Mouse (Mus musculus) midbrain, postnatal 0 days (tissue): ENCODE data around the gene Tex33. TPM values are rescaled to one million over a fixed set of nuclear protein-coding genes. Genes with fewer than 3 reads are reported as not detected.

ENCODE experiments used
- ATAC-seq: fragments of 200-750 bp; cut with Nextera tagmentation; 2 replicates; pipeline ENCODE4 v1.8.0; 2017; ENCODE audit warnings: moderate number of reproducible peaks, mild to moderate bottlenecking, moderate TSS enrichment, moderate library complexity; ENCODE audit not compliant: low FRiP score
- DNase-seq: peaks from one replicate; pipeline ENCODE4 v3.0.0-alpha.2; 2015; ENCODE audit warnings: low spot score
- H3K27ac ChIP-seq: fragments of 300-500 bp; sonication (generic); 2 replicates; pipeline ENCODE4 v1.5.1; 2014; ENCODE audit warnings: low read depth, mild to moderate bottlenecking, low read length, mixed read lengths
- H3K27me3 ChIP-seq: fragments of 300-500 bp; sonication (generic); 2 replicates; pipeline ENCODE4 v1.6.1; 2014; ENCODE audit warnings: low read length, control low read depth, mixed read lengths; ENCODE audit not compliant: insufficient read depth
- H3K36me3 ChIP-seq: fragments of 300-500 bp; sonication (generic); 2 replicates; pipeline ENCODE4 v1.6.1; 2014; ENCODE audit warnings: low read length, control low read depth, mixed read lengths; ENCODE audit not compliant: insufficient read depth
- H3K4me1 ChIP-seq: fragments of 300-500 bp; sonication (generic); 2 replicates; pipeline ENCODE4 v1.6.1; 2014; ENCODE audit warnings: mild to moderate bottlenecking, control low read depth, antibody characterized with exemption, low read length, mixed read lengths; ENCODE audit not compliant: insufficient read depth
- H3K4me2 ChIP-seq: fragments of 300-500 bp; sonication (generic); 2 replicates; pipeline ENCODE4 v1.6.1; 2014; ENCODE audit warnings: low read depth, mild to moderate bottlenecking, low read length, mixed read lengths; ENCODE audit not compliant: poor library complexity, severe bottlenecking
- H3K4me3 ChIP-seq: fragments of 300-500 bp; sonication (generic); 2 replicates; pipeline ENCODE4 v1.5.1; 2014; ENCODE audit warnings: low read depth, mild to moderate bottlenecking, low read length, moderate library complexity
- H3K9ac ChIP-seq: fragments of 300-500 bp; sonication (generic); replicated peaks from 2 replicates; pipeline ENCODE4 v1.6.1; 2014; ENCODE audit warnings: mild to moderate bottlenecking, low read length, moderate library complexity, mixed read lengths; ENCODE audit not compliant: poor library complexity, severe bottlenecking
- H3K9me3 ChIP-seq: fragments of 300-500 bp; sonication (generic); 2 replicates; pipeline ENCODE4 v1.6.1; 2016; ENCODE audit warnings: low read length, control low read depth
- CTCF ChIP-seq: IDR thresholded peaks from 2 replicates; pipeline ENCODE4 v1.5.1; 2016; ENCODE audit warnings: antibody characterized with exemption, mild to moderate bottlenecking
- WGBS: fragments of 180-500 bp; shearing (Covaris S2); extraction: QIAGEN DNeasy Blood & Tissue Kit; methylation state at CpG from one replicate; pipeline ENCODE4 v1.1.7; 2014; 5-methylcytosine and 5-hydroxymethylcytosine counted together
- polyA plus RNA-seq: library from polyadenylated mRNA; unstranded; fragments of >200 nt; fragmentation: Nextera tagmentation; extraction: Ambion mirVana; gene quantifications from 2 replicates; pipeline ENCODE4 v1.2.1, GENCODE M21; 2015
- total RNA-seq: library from RNA; depleted of rRNA; stranded (reverse); fragments of >200 nt; gene quantifications from 2 replicates; pipeline ENCODE4 v1.2.3, GENCODE M21; 2014

Tex33 gene
- total and polyA plus RNA-seq, 2 experiments from 2014 or later: 0.16 TPM; not detected in 1

DNA sequence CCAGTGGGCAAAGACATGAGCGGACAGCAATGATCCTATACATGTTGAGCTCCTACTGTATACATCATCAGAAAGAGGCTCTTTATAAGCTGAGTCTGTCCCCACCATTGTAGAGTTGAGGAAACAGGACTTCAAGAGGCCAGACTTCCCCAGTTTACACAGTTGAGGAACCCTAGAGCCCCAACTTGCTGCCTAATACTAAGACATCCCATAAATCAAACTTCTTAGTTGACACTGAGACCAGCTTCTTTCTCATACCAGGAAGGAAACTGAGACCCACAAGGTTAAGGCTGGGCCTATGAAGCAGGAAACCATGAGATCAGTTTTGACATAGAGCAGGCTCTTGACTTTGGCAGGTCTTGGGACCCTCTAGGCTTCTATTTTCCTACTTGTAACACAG is 10.1 kb downstream of the Tex33 start:
- Histone ChIP-seq H3K4me2 (no peak overlapping the region), H3K27me3 (0 out of 2 replicates have a peak, but pooled peaks cover 4% of the 10 kb centered on the region), H3K4me3 (no peak overlapping the region), H3K9me3 (no peaks in the 10 kb centered on the region), H3K27ac (0 out of 2 replicates have a peak overlapping the region, but pooled peaks have one; percentile 51), H3K4me1 (no peaks in the 10 kb centered on the region), H3K36me3 (no peaks in the 10 kb centered on the region), H3K9ac (no peak overlapping the region)
- DNase-seq (no peak), ATAC-seq (no peak)
- WGBS: 94% methylated on average over 1 of the region's 1 CpGs
- no peak for TF ChIP-seq CTCF

DNA sequence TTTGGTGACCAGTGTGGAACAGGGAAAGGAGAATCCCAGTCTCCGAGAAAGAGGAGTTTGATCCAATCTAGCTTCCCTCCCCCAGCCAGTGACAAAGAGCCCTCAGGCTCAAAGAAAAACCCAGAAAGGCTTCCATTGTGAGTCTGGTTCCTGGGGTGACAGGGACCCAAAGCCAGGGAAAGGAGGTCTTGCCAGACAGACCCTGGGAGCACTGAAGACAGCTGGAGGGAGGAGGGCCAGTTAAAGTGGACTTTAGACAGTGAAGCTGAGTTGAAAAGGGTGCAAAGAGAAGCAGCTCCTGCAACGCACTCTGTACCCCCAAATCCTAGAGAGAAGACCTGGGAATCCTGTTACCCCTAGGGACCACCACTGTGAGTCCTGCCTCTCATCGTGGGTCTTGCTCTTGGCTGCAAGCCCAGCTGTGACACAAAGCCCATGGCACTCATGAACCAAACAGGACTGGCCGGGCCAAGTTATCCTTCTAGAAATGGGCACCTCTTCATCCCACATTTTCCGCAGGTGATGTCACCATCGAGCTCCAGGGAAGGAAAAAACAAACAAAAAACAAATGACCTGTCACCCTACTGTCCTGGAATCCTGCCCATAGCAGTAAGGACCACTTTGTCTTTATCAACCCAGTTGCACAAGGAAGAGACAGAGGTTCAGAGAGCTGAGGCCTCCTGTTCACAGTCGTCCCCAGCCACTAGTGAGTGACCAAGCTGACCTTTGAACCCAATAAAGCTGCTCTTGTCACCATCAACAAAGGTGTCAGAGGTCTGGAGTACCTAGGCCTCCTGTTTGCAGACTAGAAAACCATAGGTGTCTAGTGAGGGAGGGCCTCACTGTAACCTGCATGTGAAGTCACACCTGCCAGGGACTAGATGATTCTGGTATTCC is 11.2 kb downstream of the Tex33 start:
- Histone ChIP-seq H3K9me3 (no peaks in the 10 kb centered on the region), H3K4me2 (no peak overlapping the region), H3K36me3 (no peaks in the 10 kb centered on the region), H3K4me3 (no peak overlapping the region), H3K27ac (peak overlapping the region; percentile 51; the same call in 1 of the 2 replicates), H3K27me3 (0 out of 2 replicates have a peak, but pooled peaks cover 4% of the 10 kb centered on the region), H3K9ac (no peak overlapping the region), H3K4me1 (no peaks in the 10 kb centered on the region)
- ATAC-seq: peak; percentile 70
- WGBS: 62% methylated on average over 7 of the region's 7 CpGs
- no peak for TF ChIP-seq CTCF
- DNase-seq: peak; percentile 75

DNA sequence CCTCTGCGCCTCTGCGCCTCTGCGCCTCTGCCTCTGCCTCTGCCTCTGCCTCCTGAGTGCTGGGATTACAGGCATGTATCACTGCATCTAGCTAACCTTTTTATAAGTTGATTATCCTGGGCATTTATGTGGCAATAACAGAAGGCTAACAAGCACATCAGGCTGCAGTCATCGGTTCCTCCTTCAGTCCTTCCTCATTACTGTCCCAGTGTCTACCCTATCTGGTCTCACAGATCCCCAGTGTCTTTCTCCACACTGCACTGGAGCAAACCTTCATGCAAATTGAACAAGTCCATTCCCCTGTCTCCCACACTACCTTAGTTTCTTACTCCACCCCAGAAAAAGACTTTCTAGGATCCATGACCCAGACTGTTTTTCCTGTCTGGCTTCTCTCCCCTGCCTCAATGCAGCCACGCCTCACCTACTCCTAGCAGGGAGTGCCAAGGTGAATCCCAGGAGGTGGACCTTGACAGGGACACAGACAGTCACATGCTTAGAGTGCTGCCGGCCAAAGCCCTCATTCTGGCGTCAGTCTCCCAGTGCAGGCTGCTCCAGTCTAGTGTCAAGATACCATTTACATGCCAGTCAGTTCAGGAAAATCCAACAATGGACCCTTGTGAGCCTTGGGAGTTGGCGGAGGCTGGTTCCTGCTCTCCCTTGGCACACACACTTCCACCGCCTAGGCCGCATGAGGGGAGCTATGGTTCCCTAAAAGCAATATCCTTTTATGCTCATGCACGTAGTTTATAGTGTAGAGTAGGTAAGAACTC is 12.1 kb downstream of the Tex33 start:
- H3K27me3 ChIP-seq: 0 out of 2 replicates have a peak, but pooled peaks cover 4% of the 10 kb centered on the region
- ATAC-seq (peak; percentile 90), DNase-seq (peak; percentile 86)
- H3K27ac ChIP-seq: peak overlapping the region; percentile 69
- no peak overlapping the region for H3K4me2 ChIP-seq
- no peak overlapping the region for H3K9ac ChIP-seq
- no peak for TF ChIP-seq CTCF
- H3K36me3 ChIP-seq: no peaks in the 10 kb centered on the region
- H3K4me3 ChIP-seq: no peak overlapping the region
- no peaks in the 10 kb centered on the region for H3K4me1 ChIP-seq
- H3K9me3 ChIP-seq: no peaks in the 10 kb centered on the region
- WGBS: 75% methylated on average over 11 of the region's 11 CpGs

DNA sequence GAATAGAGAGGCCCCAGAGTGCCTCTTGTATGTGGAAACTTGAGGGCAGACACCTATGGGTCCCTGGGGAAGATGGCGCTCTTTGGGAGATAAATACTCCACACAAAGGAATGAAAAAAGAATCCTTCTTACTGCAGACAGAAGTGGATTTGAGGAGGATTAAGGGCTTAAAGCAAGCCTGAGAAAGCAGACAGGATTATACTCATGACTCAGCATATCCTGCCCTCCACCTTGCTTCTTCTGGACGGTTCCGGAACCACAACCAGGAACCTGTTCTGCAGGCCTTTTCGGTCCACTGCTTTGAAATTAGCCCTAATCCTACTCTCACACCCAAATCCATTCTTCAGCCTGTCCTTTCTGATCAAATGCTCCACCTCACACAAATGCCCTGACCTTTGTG is 13.6 kb downstream of the Tex33 start:
- no peaks in the 10 kb centered on the region for H3K9me3 ChIP-seq
- no peak for DNase-seq
- WGBS: 69% methylated on average over 4 of the region's 4 CpGs

DNA sequence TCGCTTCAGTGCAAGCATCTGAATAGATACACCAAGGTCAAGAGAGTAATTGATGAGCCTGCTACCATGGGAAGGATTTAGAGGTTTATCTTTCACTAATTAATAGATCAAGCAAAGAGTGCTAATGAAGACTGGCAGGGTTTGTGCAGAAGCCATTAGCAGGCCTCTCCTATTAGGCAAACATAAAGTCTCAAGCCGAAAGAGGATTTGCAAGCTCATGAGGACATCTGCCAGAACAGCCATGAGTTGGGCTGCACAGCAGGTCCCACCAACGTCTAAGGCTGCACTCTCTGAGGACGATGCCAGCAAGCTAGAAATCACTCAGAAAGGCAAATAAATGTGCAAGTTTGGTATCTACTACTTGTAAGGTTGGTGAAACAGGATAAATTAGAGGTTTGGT is 15.0 kb downstream of the Tex33 start:
- Histone ChIP-seq H3K4me3 (no peak overlapping the region), H3K27ac (no peak overlapping the region), H3K4me1 (no peaks in the 10 kb centered on the region), H3K4me2 (no peak overlapping the region), H3K27me3 (no peaks in the 10 kb centered on the region), H3K9me3 (no peaks in the 10 kb centered on the region), H3K9ac (no peak overlapping the region), H3K36me3 (no peaks in the 10 kb centered on the region)
- TF ChIP-seq CTCF: no peak
- DNase-seq: peak; percentile 64
- ATAC-seq: no peak
- 33% methylated on average over 4 of the region's 4 CpGs for WGBS

More for the DNA sequence above, 13.6 kb downstream of the Tex33 start:
- no peak overlapping the region for H3K4me2 ChIP-seq
- H3K4me1 ChIP-seq: no peaks in the 10 kb centered on the region
- H3K27me3 ChIP-seq: 0 out of 2 replicates have a peak, but pooled peaks cover 4% of the 10 kb centered on the region
- H3K27ac ChIP-seq: no peak overlapping the region
- H3K36me3 ChIP-seq: no peaks in the 10 kb centered on the region
- no peak overlapping the region for H3K4me3 ChIP-seq
- TF ChIP-seq CTCF: no peak
- no peak overlapping the region for H3K9ac ChIP-seq
- ATAC-seq: no peak
